Mouse (Mus musculus): Measurements from ENCODE around the gene Crybg1. TPM values are rescaled to one million over a fixed set of nuclear protein-coding genes. Genes with fewer than 3 reads are reported as not detected.

Gene Crybg1
- total and polyA plus RNA-seq, 3 experiments = 0.04 to 0.14 TPM; not detected in 1

- TF ChIP-seq ZKSCAN1 (IDR thresholded peaks at IDR 0.05; ENCODE audit: low read depth, low read length) = no peak
Observed at GRCm38 (mm10) chr10:44013885-44014284, 134.8 kb downstream of the Crybg1 start (continued).

- no peak overlapping the region for H3K27ac ChIP-seq (ENCODE audit: control insufficient read depth, low read depth, low read length)
Observed at GRCm38 (mm10) chr10:44011408-44011807, 137.2 kb downstream of the Crybg1 start.

GRCm38 (mm10) chr10:44008808-44009207, 139.8 kb downstream of the Crybg1 start:
- Histone ChIP-seq H3K9ac (ENCODE audit: control insufficient read depth, low read depth, low read length, poor library complexity, severe bottlenecking) (no peak overlapping the region), H3K79me2 (ENCODE audit: control insufficient read depth, insufficient read depth, low read length, poor library complexity) (no peaks in the 10 kb centered on the region), H3K27ac (ENCODE audit: control insufficient read depth, low read depth, low read length) (no peak overlapping the region), H3K4me3 (ENCODE audit: control insufficient read depth in 1 of 2, insufficient read depth in 1 of 2, low read depth in 2 of 2, low read length in 2 of 2) (no peak overlapping the region), H3K36me3 (ENCODE audit: control insufficient read depth in 1 of 2, insufficient read depth in 2 of 2, low read length in 2 of 2) (peaks cover 0 to 6% of the 10 kb centered on the region in 2 experiments; a peak in 2 of 4 replicates), H3K4me1 (ENCODE audit: control insufficient read depth in 1 of 2, insufficient read depth in 2 of 2, low read length in 2 of 2) (peaks cover 0 to 6% of the 10 kb centered on the region in 2 experiments; a peak in 2 of 4 replicates), H3K9me3 (replicated peaks; ENCODE audit: insufficient read depth, low read length) (no peaks in the 10 kb centered on the region), H3K27me3 (ENCODE audit: control insufficient read depth in 1 of 2, insufficient read depth in 2 of 2, low read length in 2 of 2) (no peaks in the 10 kb centered on the region)
- TF ChIP-seq CHD1 (IDR thresholded peaks at IDR 0.05; ENCODE audit: low read depth, low read length) (no peak), POLR2AphosphoS5 (IDR thresholded peaks at IDR 0.05; ENCODE audit: borderline replicate concordance, low read depth, low read length) (no peak), SMC3 (IDR thresholded peaks at IDR 0.05; ENCODE audit: low read depth, low read length) (no peak), POLR2AphosphoS2 (IDR thresholded peaks at IDR 0.05; ENCODE audit: low read length) (no peak), KAT2A (conservative IDR thresholded peaks at IDR 0.05; ENCODE audit: low read depth, low read length) (no peak), CTCF (IDR thresholded peaks at IDR 0.05 in 2 of 3, conservative IDR thresholded peaks at IDR 0.05 in 1 of 3; ENCODE audit: control insufficient read depth in 1 of 3, insufficient read depth in 1 of 3, low read depth in 2 of 3, low read length in 3 of 3, poor library complexity in 1 of 3, severe bottlenecking in 1 of 3) (no peak), UBTF (IDR thresholded peaks at IDR 0.05; ENCODE audit: borderline replicate concordance, insufficient read depth, low read depth, low read length) (no peak), CHD2 (IDR thresholded peaks at IDR 0.05; ENCODE audit: low read length) (no peak), GABPA (IDR thresholded peaks at IDR 0.05; ENCODE audit: low read depth, low read length) (no peak)
- DNase-seq (ENCODE audit: low read depth, low spot score) = no peak

More at GRCm38 (mm10) chr10:44011408-44011807, 137.2 kb downstream of the Crybg1 start:
- Histone ChIP-seq H3K79me2 (ENCODE audit: control insufficient read depth, insufficient read depth, low read length, poor library complexity) (no peaks in the 10 kb centered on the region), H3K4me3 (ENCODE audit: control insufficient read depth in 1 of 2, insufficient read depth in 1 of 2, low read depth in 2 of 2, low read length in 2 of 2) (no peak overlapping the region), H3K4me1 (ENCODE audit: control insufficient read depth in 1 of 2, insufficient read depth in 2 of 2, low read length in 2 of 2) (peaks cover 0 to 6% of the 10 kb centered on the region in 2 experiments; a peak in 2 of 4 replicates), H3K27me3 (ENCODE audit: control insufficient read depth in 1 of 2, insufficient read depth in 2 of 2, low read length in 2 of 2) (no peaks in the 10 kb centered on the region), H3K36me3 (ENCODE audit: control insufficient read depth in 1 of 2, insufficient read depth in 2 of 2, low read length in 2 of 2) (peaks cover 0 to 10% of the 10 kb centered on the region in 2 experiments; a peak in 2 of 4 replicates), H3K9ac (ENCODE audit: control insufficient read depth, low read depth, low read length, poor library complexity, severe bottlenecking) (no peak overlapping the region), H3K9me3 (replicated peaks; ENCODE audit: insufficient read depth, low read length) (no peaks in the 10 kb centered on the region)
- TF ChIP-seq CHD1 (IDR thresholded peaks at IDR 0.05; ENCODE audit: low read depth, low read length) (no peak), CTCF (IDR thresholded peaks at IDR 0.05 in 2 of 3, conservative IDR thresholded peaks at IDR 0.05 in 1 of 3; ENCODE audit: control insufficient read depth in 1 of 3, insufficient read depth in 1 of 3, low read depth in 2 of 3, low read length in 3 of 3, poor library complexity in 1 of 3, severe bottlenecking in 1 of 3) (no peak), HCFC1 (IDR thresholded peaks at IDR 0.05; ENCODE audit: low read depth, low read length) (no peak), RCOR1 (IDR thresholded peaks at IDR 0.05; ENCODE audit: low read depth, low read length) (no peak), BHLHE40 (IDR thresholded peaks at IDR 0.05; ENCODE audit: borderline replicate concordance, low read depth, low read length) (no peak), E2F4 (IDR thresholded peaks at IDR 0.05; ENCODE audit: borderline replicate concordance, low read depth, low read length) (no peak)
- DNase-seq (ENCODE audit: low read depth, low spot score) = no peak
